Mouse (Mus musculus): ENCODE data around the gene C4b.

DNA sequence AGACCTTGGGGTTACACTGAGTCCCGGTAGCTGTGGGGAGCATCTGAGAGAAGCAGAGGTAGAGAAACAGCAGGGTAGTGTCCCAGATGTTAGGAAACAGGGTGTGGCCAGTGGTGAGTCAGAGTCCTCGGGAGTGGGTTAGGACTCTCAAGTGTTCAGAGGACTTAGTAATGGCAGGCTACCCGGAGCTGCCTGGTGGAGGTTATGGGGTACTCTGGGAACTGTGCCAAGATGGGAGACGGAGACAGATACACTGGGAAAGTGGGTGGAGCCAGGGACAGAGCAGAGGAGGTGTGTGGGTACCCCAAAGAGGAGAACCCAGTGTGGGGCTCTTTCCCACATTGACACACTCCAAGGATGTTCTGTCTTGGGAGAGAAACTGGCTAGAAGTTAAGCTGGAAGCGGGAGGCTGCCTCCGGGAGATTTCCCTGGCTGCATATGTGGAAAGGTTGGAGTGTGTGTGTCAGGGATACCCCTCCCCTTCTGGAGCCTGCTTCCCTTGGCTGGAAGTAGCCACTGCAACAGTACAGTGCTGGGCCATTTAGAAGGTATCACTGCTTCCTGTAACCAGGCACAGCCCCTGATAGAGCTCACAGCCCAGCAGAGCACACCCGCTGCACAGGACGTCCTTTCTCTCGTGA lies 59.3 kb downstream of the C4b start:
- TF ChIP-seq ZMIZ1 (IDR thresholded peaks at IDR 0.05; ENCODE audit: low read depth, low read length) (no peak), MYC (IDR thresholded peaks at IDR 0.05; ENCODE audit: low read depth, low read length) (no peak), NELFE (IDR thresholded peaks at IDR 0.05; ENCODE audit: low read depth, low read length) (no peak), ELF1 (IDR thresholded peaks at IDR 0.05; ENCODE audit: low read depth, low read length) (no peak)

Measured in CH12.LX (cell line).